Mouse (Mus musculus): Measurements from ENCODE around the gene Tox3.

Tox3 gene

GRCm38 (mm10) chr8:90348178-90348925 lies at the start of gene Tox3:
Gene Tox3 (minus strand): TSS chr8:90348343.
- peak in 1 of 2 experiments; percentile 33 for DNase-seq

- no peak for DNase-seq
These were observed 44.5 kb upstream of the Tox3 start for GRCm38 (mm10) chr8:90392643-90393042.

GRCm38 (mm10) chr8:90391483-90392074 lies 43.4 kb upstream of the Tox3 start:
- no peak for DNase-seq

GRCm38 (mm10) chr8:90390827-90391226 lies 42.7 kb upstream of the Tox3 start:
- DNase-seq: no peak

DNA sequence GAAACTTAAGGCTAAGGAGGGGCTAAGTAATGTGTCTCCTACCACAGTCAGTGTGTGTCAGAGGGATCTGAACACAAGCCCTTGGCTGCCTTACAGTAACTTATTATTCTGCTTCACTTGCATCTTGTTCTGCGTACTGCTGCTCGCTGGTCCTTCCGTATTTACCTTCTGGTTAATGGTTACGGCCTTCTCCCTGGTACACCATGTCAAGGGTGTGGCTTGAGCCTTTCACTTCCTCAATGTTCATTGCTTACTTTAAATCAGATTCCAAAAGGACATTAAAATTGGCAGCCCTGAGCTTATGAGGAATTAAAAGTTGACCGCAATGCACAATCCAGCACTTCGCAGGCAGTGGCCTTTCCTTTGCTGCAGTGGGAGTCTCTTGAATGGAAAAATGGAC lies 30.9 kb upstream of the Tox3 start:
- DNase-seq: no peak

GRCm38 (mm10) chr8:90378036-90378435 lies 29.9 kb upstream of the Tox3 start:
- DNase-seq: no peak

- DNase-seq: peak; percentile 69 to 71
These were observed 23.6 kb upstream of the Tox3 start for GRCm38 (mm10) chr8:90371611-90372222.

DNA sequence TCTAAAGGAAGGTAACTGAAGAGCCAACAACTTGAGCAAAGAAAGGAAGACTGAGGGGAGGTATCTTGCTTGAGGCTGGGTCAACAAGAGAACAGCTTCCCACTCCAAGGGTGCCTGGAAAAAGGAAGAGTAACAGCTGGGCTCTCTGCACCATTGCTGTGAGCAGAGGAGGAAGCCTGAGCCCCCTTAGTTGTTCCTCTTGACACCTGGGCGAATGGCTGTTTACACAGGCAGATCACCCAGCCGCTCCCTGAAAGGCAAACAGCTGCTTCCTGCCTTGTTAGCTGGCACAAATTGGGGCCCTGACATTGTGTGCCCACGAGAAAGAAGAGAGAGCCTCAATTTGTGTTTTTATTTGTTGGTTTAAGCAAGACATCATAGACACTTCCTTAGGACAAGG lies 21.7 kb upstream of the Tox3 start:
- DNase-seq: no peak

DNA sequence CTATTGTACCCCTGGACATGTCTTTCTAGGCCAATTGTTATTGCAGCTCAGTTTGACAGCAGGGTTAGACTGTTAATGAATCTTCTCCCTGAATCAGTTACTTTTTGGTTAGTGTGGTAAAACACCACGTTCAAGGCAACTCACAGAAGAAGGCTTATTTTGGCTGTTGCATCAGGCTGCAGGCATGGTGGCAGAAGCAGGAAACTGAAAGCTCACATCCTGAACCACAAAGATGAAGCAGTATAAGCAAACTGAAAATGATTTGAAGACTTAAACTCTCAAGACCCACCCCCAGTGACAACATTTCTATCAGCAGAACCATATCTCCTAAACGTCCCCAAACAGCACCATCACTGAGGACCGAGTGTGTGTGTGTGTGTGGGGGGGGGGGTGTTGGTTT lies 8.6 kb upstream of the Tox3 start:
- DNase-seq: no peak

DNA sequence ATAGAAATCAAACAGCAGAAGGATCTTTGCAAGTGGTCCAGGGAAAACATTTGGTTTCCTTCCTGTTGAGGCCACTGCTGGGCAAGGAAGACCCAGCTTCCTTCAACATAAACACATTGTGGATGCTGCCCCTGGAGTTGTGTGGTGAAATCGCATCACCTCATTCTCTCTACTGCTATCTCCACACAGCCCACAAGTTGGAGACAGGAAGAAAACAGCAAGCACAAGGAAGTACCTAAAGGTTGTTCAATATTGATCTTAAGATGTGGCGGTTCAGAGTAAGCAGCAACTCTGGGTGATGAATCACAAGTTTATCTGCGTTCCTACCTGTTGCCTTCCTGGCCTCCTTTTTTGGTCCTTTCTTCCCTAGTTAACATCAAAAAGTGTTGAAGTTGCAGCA lies 6.6 kb upstream of the Tox3 start:
- DNase-seq: no peak

DNA sequence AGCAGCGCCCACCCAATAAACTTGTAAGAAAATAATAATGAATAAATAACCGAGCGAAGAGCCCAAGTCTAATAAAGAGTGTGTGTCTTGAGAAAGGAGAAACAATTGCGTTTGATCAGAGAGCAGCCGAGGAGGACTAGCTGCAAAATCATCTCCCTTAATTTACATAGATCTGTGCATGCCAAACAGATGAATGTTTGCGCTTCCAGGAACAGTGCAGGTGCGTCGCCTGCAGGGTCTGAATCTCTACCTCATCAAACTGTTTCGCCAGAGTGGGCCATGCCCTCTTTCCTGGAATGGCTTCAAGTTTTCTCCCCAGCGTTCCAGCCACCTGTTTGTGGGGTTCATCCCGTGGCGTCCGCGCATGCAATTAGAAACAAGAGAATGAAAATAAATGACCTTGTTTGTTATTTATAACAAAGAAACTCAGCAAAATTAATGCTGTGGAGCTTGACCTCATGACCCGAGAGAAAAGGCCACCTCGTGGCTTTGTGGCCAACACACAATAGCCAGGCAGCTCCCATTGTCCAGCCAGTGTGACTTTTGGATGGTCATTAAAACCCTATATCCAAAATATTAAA lies 5.9 kb upstream of the Tox3 start:
- DNase-seq: no peak

DNA sequence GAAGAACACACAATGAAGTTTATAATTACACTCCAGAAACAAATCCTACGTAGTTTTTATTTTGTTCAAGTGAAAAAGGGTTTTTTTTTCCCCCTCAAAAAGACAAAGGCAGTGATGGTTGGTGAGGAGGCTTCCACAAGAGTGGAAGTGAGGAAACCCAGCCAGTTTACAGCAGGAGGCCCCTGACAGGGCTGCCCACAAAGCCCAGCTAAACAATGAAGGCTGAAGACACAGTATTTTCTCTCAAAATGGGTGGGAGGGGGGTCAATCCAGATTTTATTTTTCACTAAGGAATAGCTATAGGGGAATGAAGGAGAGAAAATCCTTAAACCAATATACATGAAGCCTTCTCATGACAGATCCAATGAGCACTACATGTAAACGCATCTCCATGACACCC lies 5.4 kb upstream of the Tox3 start:
- DNase-seq: no peak

DNA sequence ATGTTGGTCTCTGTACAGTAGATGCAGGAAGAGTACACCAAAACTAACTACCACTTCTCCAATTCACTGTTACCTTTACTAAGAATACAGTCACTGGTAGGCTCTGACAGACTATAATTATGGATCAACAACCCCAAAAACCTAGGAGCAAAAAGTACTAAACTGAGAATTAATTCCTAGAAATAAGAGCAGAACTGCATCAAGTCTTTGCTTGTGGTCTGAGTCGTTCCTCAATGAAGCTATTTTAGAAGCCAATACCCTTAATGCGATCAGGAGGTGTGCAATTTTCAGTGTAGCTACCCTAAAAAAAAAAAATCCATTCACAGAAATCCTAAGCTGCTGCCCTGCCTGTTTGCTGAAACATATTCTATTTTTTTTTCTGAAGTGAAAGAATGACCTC lies 4.8 kb upstream of the Tox3 start:
- no peak for DNase-seq

DNA sequence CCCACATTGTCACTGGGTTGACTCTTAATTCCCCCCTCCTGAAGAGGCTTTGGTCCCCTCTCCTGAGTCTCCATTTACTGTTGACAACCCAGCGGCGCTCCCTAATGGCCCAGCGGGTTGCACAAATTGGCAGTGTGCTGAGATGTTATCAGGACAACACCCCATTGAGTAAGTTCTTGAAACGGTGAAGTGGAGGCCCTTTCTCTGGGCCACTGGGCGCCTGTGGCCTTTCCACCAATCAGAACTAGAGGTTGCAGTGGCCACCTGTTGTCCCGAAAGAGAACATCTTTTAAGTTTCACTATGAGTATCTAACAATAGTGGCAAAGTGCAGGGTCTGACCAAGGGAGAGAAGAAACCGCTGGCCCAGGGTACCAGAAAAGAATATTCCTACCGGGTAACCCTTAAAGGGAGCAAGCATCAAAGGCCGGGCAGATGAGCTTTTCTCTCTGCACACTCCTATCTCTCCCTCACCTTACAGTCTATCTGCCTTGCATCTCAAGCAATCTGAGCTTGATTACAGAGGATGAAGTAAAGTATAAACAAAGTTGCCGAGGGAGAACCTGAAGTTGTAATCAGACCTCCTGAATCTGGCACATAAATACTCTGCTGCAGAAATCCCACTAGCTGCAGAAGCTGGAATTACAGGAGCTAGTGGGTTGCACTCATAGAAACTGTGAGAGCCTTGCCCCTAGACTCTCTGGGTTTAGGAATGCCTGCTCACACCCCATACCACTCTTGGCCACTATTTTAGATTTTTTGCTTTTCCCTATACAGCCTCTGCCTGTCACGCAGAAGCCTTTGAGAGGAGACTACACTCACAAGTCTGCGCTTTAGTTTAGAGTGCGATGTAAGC lies 1.8 kb upstream of the Tox3 start:
- DNase-seq: no peak

DNA sequence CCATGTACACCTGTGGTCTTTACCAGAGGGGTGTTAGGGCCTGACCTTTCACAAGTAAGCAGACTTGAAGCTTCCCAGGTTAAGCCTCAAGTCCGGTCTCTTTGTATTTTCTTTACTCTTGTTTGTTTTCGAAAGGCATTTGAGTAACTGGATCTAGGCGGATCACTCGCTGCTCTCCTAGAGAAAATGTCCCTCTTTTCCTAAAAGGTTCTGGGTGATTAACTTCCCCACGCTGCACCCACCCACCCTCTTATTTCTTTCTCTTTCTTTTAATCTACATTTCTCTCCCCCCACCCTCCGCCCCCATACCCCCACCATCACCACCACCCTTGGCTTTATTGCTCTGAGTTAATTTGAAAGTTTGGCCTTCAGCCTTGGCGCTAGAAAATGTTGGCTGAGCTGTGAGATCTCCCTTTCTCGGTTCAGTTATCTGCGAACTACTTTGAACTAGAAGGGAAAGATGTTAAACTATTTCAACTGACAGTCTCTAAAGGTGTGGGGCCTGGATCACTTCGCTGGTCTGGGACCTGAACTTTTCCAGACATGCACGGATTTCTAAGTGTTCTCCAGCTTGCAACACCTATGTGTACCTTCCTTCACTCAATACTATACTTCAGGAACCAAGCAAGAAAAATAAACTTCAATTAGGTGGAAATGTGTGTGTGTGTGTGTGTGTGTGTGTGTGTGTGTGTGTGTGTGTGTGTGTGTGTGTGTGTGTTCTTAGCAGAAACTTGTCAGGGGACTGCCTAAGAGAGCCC lies 962 bp upstream of the Tox3 start:
- no peak for DNase-seq

DNA sequence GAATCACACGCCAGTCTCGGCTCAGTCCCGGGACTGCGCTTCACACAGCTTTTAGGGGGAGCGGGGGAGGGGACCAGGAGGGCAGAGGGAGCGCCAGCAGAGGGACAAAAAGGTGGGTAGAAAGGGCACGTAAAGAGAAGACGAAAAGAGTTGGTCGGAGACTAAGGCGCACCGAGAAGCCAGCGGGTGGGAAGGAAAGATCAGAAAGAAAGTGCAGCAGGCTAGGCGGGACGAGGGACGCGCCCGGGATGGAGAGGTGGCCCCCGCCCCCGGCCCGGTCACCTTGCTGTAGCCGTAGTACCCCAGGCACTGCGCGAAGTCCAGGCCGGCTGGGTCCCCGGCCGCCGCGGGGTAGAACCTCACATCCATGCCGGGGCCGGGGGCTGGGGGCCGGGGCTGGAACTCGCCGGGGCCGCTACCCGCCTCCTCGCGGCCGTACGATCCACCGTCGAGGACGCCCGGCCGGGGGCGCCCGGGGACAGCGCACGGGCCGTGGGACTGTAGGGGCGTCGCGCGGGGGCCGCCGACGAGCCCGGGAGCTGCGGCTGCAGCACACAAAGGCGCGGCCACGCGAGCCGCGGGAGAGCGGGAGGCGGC lies 464 bp downstream of the Tox3 start:
- peak in 1 of 2 experiments; percentile 10 for DNase-seq

- no peak for DNase-seq
These were observed 1.1 kb downstream of the Tox3 start for GRCm38 (mm10) chr8:90346880-90347535.

DNA sequence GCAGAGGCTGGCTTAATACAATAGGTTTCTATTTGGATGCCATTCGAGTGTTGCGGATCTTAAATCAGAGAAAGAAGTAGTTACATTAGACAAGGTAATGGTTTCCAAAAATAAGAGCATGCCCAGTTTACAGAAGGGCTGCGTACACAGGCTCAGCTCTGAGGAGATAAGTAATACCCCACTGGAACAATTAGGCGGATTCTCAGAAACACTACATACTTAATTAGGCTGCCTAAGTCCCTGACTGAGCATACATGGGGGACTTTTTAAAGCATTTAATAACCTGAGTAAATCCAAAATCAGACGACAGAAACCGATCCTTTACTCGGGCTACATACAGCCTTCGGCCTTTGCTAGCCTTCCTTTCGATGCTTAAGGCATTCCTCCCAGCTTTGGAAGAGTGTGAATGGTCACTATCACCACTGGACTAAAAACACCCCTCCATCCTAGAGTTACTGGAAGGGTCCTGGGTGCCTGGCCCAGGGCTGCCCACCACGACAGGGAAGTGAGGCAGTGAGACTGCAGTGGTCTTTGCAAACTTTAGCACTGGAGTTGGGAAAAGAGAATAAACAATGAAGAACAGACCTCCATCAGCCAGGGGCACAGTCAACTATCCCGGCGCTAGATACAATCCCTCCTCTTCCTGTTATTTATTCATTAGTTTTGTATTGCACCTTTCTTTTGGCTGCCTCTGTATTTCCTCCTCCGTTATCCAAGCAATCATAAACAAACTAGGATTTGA lies 1.8 kb downstream of the Tox3 start:
- DNase-seq: no peak

- DNase-seq: no peak
These were observed 17.5 kb downstream of the Tox3 start for GRCm38 (mm10) chr8:90330377-90331285.
